Mouse (Mus musculus) cerebellum, adult 2 months (tissue): ENCODE measurements at regions not wholly inside any gene's neighbourhood (a gene's known extent, or its start where the extent isn't known, plus 50 kb on each side); places are given as distances from the start of the nearest gene placed in this dataset.

ENCODE experiments used
- CTCF ChIP-seq: fragments of 200-500 bp; IDR thresholded peaks from 2 replicates; pipeline ENCODE4 v1.5.1; 2011; ENCODE audit warnings: low read depth, mild to moderate bottlenecking, control low read depth, low read length, moderate library complexity, borderline replicate concordance; ENCODE audit not compliant: insufficient read depth
- POLR2A ChIP-seq: fragments of 200-500 bp; IDR thresholded peaks from 2 replicates; pipeline ENCODE4 v1.6.1; 2011; ENCODE audit warnings: low read length, control low read depth, borderline replicate concordance; ENCODE audit not compliant: insufficient read depth

- TF ChIP-seq POLR2A (no peak), CTCF (no peak)
These were observed 468.6 kb upstream of the Gm11114 start for GRCm38 (mm10) chr9:84844021-84844420.
